Mouse (Mus musculus) brain, embryonic 14.5 days (tissue): ENCODE results near the gene Rps6ka5. TPM values are rescaled to one million over a fixed set of nuclear protein-coding genes. Genes with fewer than 3 reads are reported as not detected.

Experiments used
- DNase-seq: peaks from one replicate; pipeline ENCODE4 v3.0.0-alpha.2; 2011; ENCODE audit warnings: low read depth
- CTCF ChIP-seq: fragments of 200-500 bp; IDR thresholded peaks from 2 replicates; pipeline ENCODE4 v1.5.1; 2012; ENCODE audit warnings: inconsistent platforms, mild to moderate bottlenecking, moderate library complexity, borderline replicate concordance; ENCODE audit not compliant: insufficient read depth, insufficient read length; ENCODE audit errors: extremely low read depth
- POLR2A ChIP-seq: fragments of 200-500 bp; IDR thresholded peaks from 2 replicates; pipeline ENCODE4 v1.6.1; 2012; ENCODE audit warnings: mild to moderate bottlenecking, inconsistent platforms, borderline replicate concordance; ENCODE audit not compliant: poor library complexity, insufficient read depth, insufficient read length, severe bottlenecking; ENCODE audit errors: extremely low read depth
- polyA plus RNA-seq: library from polyadenylated mRNA; depleted of rRNA; stranded (reverse); fragments of >200 nt; gene quantifications from 2 replicates; pipeline ENCODE4 v1.2.3, GENCODE M21; 2012

Gene Rps6ka5
- polyA plus RNA-seq, 1 experiment, result 9.7 TPM

GRCm38 (mm10) chr12:100529651-100530050 lies 197.1 kb downstream of the Rps6ka5 start:
- TF ChIP-seq POLR2A (no peak), CTCF (no peak)
- DNase-seq, result no peak

- DNase-seq, result peak; percentile 31
These were observed 197.6 kb downstream of the Rps6ka5 start for GRCm38 (mm10) chr12:100529172-100529571.

GRCm38 (mm10) chr12:100528246-100528645 lies 198.5 kb downstream of the Rps6ka5 start:
- TF ChIP-seq CTCF, result no peak
- TF ChIP-seq POLR2A, result no peak
- no peak for DNase-seq

More at GRCm38 (mm10) chr12:100529172-100529571, 197.6 kb downstream of the Rps6ka5 start:
- TF ChIP-seq POLR2A, result no peak
- TF ChIP-seq CTCF, result no peak

- DNase-seq, result peak; percentile 94
These were observed 199.0 kb downstream of the Rps6ka5 start for GRCm38 (mm10) chr12:100527753-100528152.

GRCm38 (mm10) chr12:100527241-100527640 lies 199.5 kb downstream of the Rps6ka5 start:
- DNase-seq, result peak; percentile 64
- TF ChIP-seq POLR2A (no peak), CTCF (no peak)

More at GRCm38 (mm10) chr12:100527753-100528152, 199.0 kb downstream of the Rps6ka5 start:
- no peak for TF ChIP-seq POLR2A
- no peak for TF ChIP-seq CTCF

- DNase-seq, result no peak
- TF ChIP-seq CTCF, result no peak
- no peak for TF ChIP-seq POLR2A
These were observed 200.8 kb downstream of the Rps6ka5 start for GRCm38 (mm10) chr12:100525939-100526338.

GRCm38 (mm10) chr12:100520794-100521186 lies 206.0 kb downstream of the Rps6ka5 start, which contains the start of gene Ttc7b:
Ttc7b (minus strand) TSS chr12:100520826.
- TF ChIP-seq POLR2A (no peak), CTCF (peak; percentile 50; the same call in 1 of the 2 replicates)

GRCm38 (mm10) chr12:100520077-100520793 lies 206.5 kb downstream of the Rps6ka5 start:
- peak; percentile 60 for DNase-seq
- TF ChIP-seq POLR2A, result 0 out of 2 replicates have a peak, but pooled peaks have one; percentile 11
- TF ChIP-seq CTCF, result no peak

More at GRCm38 (mm10) chr12:100520794-100521186, 206.0 kb downstream of the Rps6ka5 start, which contains the start of gene Ttc7b:
- peak; percentile 48 for DNase-seq

- peak; percentile 9; the same call in 1 of the 2 replicates for TF ChIP-seq CTCF
- no peak for TF ChIP-seq POLR2A
- peak; percentile 45 for DNase-seq
These were observed 207.1 kb downstream of the Rps6ka5 start for GRCm38 (mm10) chr12:100519684-100520076.

GRCm38 (mm10) chr12:100517371-100517770 lies 209.4 kb downstream of the Rps6ka5 start:
- TF ChIP-seq POLR2A, result no peak
- no peak for TF ChIP-seq CTCF
- no peak for DNase-seq

GRCm38 (mm10) chr12:100516161-100516838 lies 210.5 kb downstream of the Rps6ka5 start:
- no peak for DNase-seq
- TF ChIP-seq POLR2A, result no peak
- no peak for TF ChIP-seq CTCF
